Mouse (Mus musculus) small intestine, adult 2 months (tissue): Measurements from ENCODE around the gene Hspa1l.

Experiments
- CTCF ChIP-seq: fragments of 200-500 bp; IDR thresholded peaks from 2 replicates; pipeline ENCODE4 v1.5.1; 2012; ENCODE audit warnings: low read depth, mild to moderate bottlenecking, control low read depth, inconsistent platforms, low read length, moderate library complexity, mixed read lengths; ENCODE audit not compliant: insufficient replicate concordance, insufficient read length; ENCODE audit errors: extremely low read depth
- POLR2A ChIP-seq: fragments of 200-500 bp; IDR thresholded peaks from 2 replicates; pipeline ENCODE4 v1.6.1; 2012; ENCODE audit warnings: low read depth, mild to moderate bottlenecking, control low read depth, inconsistent platforms, low read length, moderate library complexity

DNA sequence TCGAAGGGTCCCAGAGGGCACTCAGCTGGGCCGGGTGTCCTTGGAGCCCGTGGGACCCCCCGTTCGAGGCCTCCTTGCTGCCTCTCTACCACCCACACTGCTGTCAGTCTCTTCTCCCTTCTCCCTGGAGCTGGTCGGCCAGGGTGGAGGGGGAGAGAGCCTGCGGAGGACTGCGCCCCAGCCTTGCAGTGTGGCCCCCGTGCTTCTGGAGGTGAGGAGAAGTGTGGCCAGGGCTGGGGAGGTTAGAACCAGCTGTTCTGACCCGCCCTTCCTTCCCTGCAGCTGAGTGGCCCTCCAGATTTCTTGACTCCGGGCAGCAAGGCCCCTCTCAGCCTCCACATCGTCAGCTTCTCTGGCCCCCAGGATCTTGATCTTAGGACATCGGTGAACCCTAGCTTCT, 51.8 kb downstream of the Hspa1l start:
- TF ChIP-seq CTCF = no peak
- TF ChIP-seq POLR2A = no peak
